Mouse (Mus musculus): ENCODE results near the gene Gm49387. TPM values are rescaled to one million over a fixed set of nuclear protein-coding genes. Genes with fewer than 3 reads are reported as not detected.

The Gm49387 gene
- polyA plus RNA-seq, 1 experiment from 2014 or later: not detected

GRCm38 (mm10) chr14:31577966-31578735 is 62.5 kb downstream of the Gm49387 start:
- Histone ChIP-seq H3K4me3 (ENCODE audit: low read depth, low read length) (no peak overlapping the region), H3K4me1 (replicated peaks; ENCODE audit: control insufficient read depth, insufficient read depth, low read length) (no peaks in the 10 kb centered on the region), H3K4me2 (ENCODE audit: low read depth, low read length, severe bottlenecking) (no peak overlapping the region), H3K9ac (ENCODE audit: low read length) (no peak overlapping the region), H3K27me3 (ENCODE audit: control insufficient read depth, insufficient read depth, low read length) (no peaks in the 10 kb centered on the region), H3K36me3 (ENCODE audit: control insufficient read depth, insufficient read depth, low read length) (no peaks in the 10 kb centered on the region), H3K9me3 (ENCODE audit: control insufficient read depth, low read length) (no peaks in the 10 kb centered on the region), H3K27ac (ENCODE audit: low read depth, low read length) (no peak overlapping the region)
- WGBS: 75% methylated on average over 9 of the region's 9 CpGs
- ATAC-seq (replicated peaks; ENCODE audit: low FRiP score) (no peak), DNase-seq (ENCODE audit: low spot score) (no peak)

GRCm38 (mm10) chr14:31576846-31577697 is 63.6 kb downstream of the Gm49387 start:
- WGBS: 72% methylated on average over 10 of the region's 10 CpGs
- no peak for ATAC-seq (replicated peaks; ENCODE audit: low FRiP score)
- Histone ChIP-seq H3K4me3 (ENCODE audit: low read depth, low read length) (no peak overlapping the region), H3K27ac (ENCODE audit: low read depth, low read length) (no peak overlapping the region), H3K9ac (ENCODE audit: low read length) (no peak overlapping the region), H3K4me1 (replicated peaks; ENCODE audit: control insufficient read depth, insufficient read depth, low read length) (no peaks in the 10 kb centered on the region), H3K9me3 (ENCODE audit: control insufficient read depth, low read length) (no peaks in the 10 kb centered on the region), H3K36me3 (ENCODE audit: control insufficient read depth, insufficient read depth, low read length) (no peaks in the 10 kb centered on the region), H3K27me3 (ENCODE audit: control insufficient read depth, insufficient read depth, low read length) (no peaks in the 10 kb centered on the region), H3K4me2 (ENCODE audit: low read depth, low read length, severe bottlenecking) (no peak overlapping the region)
- DNase-seq (ENCODE audit: low spot score): no peak

GRCm38 (mm10) chr14:31575866-31576265 is 64.8 kb downstream of the Gm49387 start:
- Histone ChIP-seq H3K27me3 (ENCODE audit: control insufficient read depth, insufficient read depth, low read length) (no peaks in the 10 kb centered on the region), H3K4me3 (ENCODE audit: low read depth, low read length) (no peak overlapping the region)

DNA sequence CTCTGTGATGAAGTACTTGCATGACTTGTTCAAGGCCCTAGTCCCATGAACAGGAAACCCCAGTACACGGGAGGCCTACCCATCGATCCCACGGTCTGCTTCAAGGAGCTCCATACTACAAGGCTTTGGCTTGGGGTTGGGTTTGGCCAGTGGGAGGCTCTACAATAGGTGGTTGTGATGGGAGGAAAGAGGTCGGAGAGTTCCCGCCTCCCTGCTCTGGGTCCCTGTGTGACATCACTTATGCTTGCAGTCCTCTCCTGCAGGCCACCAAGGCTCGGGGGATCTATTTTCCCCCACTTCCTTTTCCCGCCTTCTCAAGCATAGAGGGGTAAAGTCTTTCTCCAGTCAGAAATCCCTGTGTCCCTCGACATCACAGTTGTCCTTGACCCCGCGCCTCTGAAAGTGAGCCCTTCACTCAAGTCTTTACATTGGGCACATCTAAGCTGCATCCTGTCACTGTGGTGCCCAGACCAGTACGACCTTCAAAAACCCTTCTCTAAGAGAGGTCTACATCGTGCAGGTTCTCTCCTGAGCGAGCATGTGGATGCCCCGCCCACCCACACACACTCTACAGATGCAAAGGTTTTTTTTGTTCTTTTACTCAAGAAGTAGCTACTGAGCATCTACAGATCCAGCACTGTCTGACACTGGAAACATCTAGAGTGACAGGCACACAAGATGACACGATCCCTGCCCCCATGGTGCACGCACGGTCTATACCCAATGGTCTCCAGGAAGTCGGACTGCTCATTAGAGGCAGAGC is 65.6 kb downstream of the Gm49387 start:
- 91% methylated on average over 18 of the region's 18 CpGs for WGBS
- Histone ChIP-seq H3K4me1 (replicated peaks; ENCODE audit: control insufficient read depth, insufficient read depth, low read length) (no peaks in the 10 kb centered on the region), H3K27me3 (ENCODE audit: control insufficient read depth, insufficient read depth, low read length) (no peaks in the 10 kb centered on the region), H3K36me3 (ENCODE audit: control insufficient read depth, insufficient read depth, low read length) (no peaks in the 10 kb centered on the region), H3K27ac (ENCODE audit: low read depth, low read length) (no peak overlapping the region), H3K9ac (ENCODE audit: low read length) (no peak overlapping the region), H3K9me3 (ENCODE audit: control insufficient read depth, low read length) (no peaks in the 10 kb centered on the region), H3K4me3 (ENCODE audit: low read depth, low read length) (no peak overlapping the region), H3K4me2 (ENCODE audit: low read depth, low read length, severe bottlenecking) (no peak overlapping the region)
- ATAC-seq (replicated peaks; ENCODE audit: low FRiP score) (no peak), DNase-seq (ENCODE audit: low spot score) (no peak)

More at GRCm38 (mm10) chr14:31575866-31576265, 64.8 kb downstream of the Gm49387 start:
- H3K27ac ChIP-seq (ENCODE audit: low read depth, low read length): no peak overlapping the region
- no peaks in the 10 kb centered on the region for H3K9me3 ChIP-seq (ENCODE audit: control insufficient read depth, low read length)
- no peaks in the 10 kb centered on the region for H3K4me1 ChIP-seq (replicated peaks; ENCODE audit: control insufficient read depth, insufficient read depth, low read length)
- ATAC-seq (replicated peaks; ENCODE audit: low FRiP score) (no peak), DNase-seq (ENCODE audit: low spot score) (no peak)
- no peak overlapping the region for H3K4me2 ChIP-seq (ENCODE audit: low read depth, low read length, severe bottlenecking)
- WGBS: 84% methylated on average over 9 of the region's 9 CpGs
- no peak overlapping the region for H3K9ac ChIP-seq (ENCODE audit: low read length)
- H3K36me3 ChIP-seq (ENCODE audit: control insufficient read depth, insufficient read depth, low read length): no peaks in the 10 kb centered on the region

DNA sequence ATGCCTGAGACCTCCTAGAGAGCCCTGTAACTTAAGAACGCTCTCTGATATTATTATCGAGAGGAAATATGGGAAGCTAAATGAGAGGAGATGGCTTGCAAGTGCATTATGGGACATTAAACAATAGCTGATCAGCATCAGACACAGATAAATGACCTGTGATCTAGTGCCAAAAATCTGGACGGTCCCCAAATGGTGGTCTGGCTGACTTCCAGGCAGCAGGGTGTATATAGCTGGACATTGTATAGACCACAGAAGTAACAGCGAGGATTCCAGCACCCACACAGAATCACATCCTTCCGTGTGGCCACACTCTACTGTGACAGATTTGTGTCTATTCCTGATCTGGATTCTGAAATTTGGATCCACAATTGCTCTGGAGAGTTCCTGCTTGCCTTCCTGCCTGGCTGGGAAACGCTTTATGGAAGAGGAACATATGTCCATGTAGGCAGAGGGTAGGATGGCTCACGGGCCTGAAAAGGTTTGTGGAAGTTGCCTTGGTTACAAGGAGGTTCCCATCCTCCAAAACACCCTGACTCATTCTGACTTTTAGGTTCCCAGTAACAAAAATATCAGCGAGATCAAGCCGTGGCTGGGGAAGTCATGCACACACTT is 68.0 kb downstream of the Gm49387 start:
- WGBS: 90% methylated on average over 9 of the region's 9 CpGs

DNA sequence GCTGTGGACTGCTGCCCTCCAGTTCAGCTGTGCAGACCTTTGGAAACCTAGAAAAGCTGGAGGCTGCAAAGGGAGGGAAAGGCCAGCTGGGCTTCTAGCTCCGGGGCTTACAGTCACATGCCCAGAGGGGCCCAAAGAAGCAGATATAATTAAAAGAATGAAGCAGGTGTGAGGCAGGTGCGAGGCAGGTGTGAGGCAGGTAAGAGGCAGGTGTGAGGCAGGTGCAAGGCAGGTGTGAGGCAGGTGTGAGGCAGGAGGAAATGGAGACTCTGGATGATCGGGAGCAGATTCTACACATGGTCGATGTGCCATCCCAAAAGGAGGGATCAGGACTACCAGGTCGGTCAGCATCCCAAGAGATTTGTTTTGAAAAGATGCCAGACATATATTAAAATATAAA is 69.3 kb downstream of the Gm49387 start:
- WGBS: 86% methylated on average over 5 of the region's 5 CpGs

More for the DNA sequence above, 68.0 kb downstream of the Gm49387 start:
- no peaks in the 10 kb centered on the region for H3K36me3 ChIP-seq (ENCODE audit: control insufficient read depth, insufficient read depth, low read length)
- DNase-seq (ENCODE audit: low spot score) (no peak), ATAC-seq (replicated peaks; ENCODE audit: low FRiP score) (no peak)
- H3K27ac ChIP-seq (ENCODE audit: low read depth, low read length): no peak overlapping the region
- no peak overlapping the region for H3K4me3 ChIP-seq (ENCODE audit: low read depth, low read length)
- no peaks in the 10 kb centered on the region for H3K27me3 ChIP-seq (ENCODE audit: control insufficient read depth, insufficient read depth, low read length)
- H3K4me1 ChIP-seq (replicated peaks; ENCODE audit: control insufficient read depth, insufficient read depth, low read length): no peaks in the 10 kb centered on the region
- H3K9me3 ChIP-seq (ENCODE audit: control insufficient read depth, low read length): no peaks in the 10 kb centered on the region
- no peak overlapping the region for H3K9ac ChIP-seq (ENCODE audit: low read length)
- H3K4me2 ChIP-seq (ENCODE audit: low read depth, low read length, severe bottlenecking): no peak overlapping the region

DNA sequence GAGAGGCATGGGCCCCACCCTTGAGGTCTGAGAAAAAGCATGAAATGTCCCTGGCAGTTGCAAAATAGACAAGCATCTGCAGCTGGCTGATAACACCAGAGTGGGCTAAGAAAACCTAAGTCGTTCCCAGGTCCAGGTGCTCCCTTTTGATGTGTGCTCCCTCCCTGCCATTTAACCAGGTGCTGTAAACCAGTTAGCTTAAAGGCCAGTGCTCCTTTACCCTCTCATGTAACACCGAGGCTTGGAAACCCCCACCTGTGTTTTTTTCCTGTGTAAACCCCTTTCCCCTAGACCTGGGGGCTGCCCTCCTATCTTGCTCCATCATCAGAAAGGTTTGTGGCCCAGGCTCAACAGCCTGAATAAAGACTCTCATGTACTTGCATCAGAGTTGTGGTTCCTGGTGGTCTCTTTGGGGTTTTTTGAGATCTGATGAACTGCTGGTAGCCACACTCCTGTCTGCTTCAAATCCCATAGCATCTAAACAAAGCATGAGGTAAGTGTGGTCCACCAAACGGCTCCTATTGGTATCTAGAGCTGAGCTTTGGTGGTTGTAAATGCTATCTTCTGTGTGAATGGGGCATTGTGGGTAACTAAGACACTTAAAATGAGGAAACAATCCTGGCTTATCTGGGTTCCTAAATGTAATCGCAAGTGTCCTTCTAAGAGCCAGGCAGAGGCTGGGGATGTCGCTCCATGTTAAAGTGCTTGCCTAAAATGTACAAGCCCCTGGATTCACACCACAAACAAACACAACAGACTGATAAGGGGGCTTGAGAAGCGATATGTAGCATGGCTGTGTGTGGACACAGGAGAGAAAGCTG is 70.3 kb downstream of the Gm49387 start:
- Histone ChIP-seq H3K27ac (ENCODE audit: low read depth, low read length) (no peak overlapping the region), H3K9me3 (ENCODE audit: control insufficient read depth, low read length) (no peaks in the 10 kb centered on the region), H3K27me3 (ENCODE audit: control insufficient read depth, insufficient read depth, low read length) (no peaks in the 10 kb centered on the region), H3K4me1 (replicated peaks; ENCODE audit: control insufficient read depth, insufficient read depth, low read length) (no peaks in the 10 kb centered on the region), H3K4me3 (ENCODE audit: low read depth, low read length) (no peak overlapping the region), H3K36me3 (ENCODE audit: control insufficient read depth, insufficient read depth, low read length) (no peaks in the 10 kb centered on the region), H3K4me2 (ENCODE audit: low read depth, low read length, severe bottlenecking) (no peak overlapping the region), H3K9ac (ENCODE audit: low read length) (no peak overlapping the region)
- DNase-seq (ENCODE audit: low spot score): no peak
- WGBS: 81% methylated on average over 6 of the region's 6 CpGs
- ATAC-seq (replicated peaks; ENCODE audit: low FRiP score): no peak

More for the DNA sequence above, 69.3 kb downstream of the Gm49387 start:
- no peaks in the 10 kb centered on the region for H3K36me3 ChIP-seq (ENCODE audit: control insufficient read depth, insufficient read depth, low read length)
- no peak overlapping the region for H3K9ac ChIP-seq (ENCODE audit: low read length)
- no peak overlapping the region for H3K27ac ChIP-seq (ENCODE audit: low read depth, low read length)
- H3K4me2 ChIP-seq (ENCODE audit: low read depth, low read length, severe bottlenecking): no peak overlapping the region
- no peak overlapping the region for H3K4me3 ChIP-seq (ENCODE audit: low read depth, low read length)
- ATAC-seq (replicated peaks; ENCODE audit: low FRiP score) (no peak), DNase-seq (ENCODE audit: low spot score) (no peak)
- no peaks in the 10 kb centered on the region for H3K4me1 ChIP-seq (replicated peaks; ENCODE audit: control insufficient read depth, insufficient read depth, low read length)
- H3K9me3 ChIP-seq (ENCODE audit: control insufficient read depth, low read length): no peaks in the 10 kb centered on the region
- H3K27me3 ChIP-seq (ENCODE audit: control insufficient read depth, insufficient read depth, low read length): no peaks in the 10 kb centered on the region

All from forebrain, embryonic 11.5 days (tissue).